Mouse (Mus musculus): ENCODE data around the gene Qk. TPM values are rescaled to one million over a fixed set of nuclear protein-coding genes. Genes with fewer than 3 reads are reported as not detected.

The Qk gene
- total RNA-seq, 1 experiment, result 129 TPM

DNA sequence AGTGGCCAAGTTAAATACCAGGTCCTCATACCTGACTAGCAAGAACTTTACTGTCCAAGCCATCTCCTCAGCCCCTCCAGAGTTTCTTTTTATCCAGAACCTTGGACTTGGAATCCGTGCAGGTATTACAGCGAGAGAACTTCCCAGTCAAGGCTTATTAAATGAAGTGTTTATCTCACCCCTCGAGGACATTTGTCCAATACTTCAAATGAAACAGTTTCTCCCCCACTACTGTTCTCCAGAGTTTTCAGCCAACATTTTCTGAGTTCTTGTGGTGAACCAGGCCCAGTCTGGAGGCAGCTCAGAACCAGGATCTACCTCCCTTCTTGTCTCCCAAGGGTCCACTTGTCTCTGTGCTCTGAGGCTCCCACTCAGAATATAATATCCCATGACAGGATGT lies 43.5 kb upstream of the Qk start:
- Histone ChIP-seq H3K27ac (ENCODE audit: insufficient read depth, low read depth, low read length, poor library complexity, severe bottlenecking) (no peak overlapping the region), H3K4me1 (ENCODE audit: control insufficient read depth in 2 of 2, insufficient read depth in 2 of 2, low read length in 2 of 2, poor library complexity in 1 of 2) (peaks cover 12 to 20% of the 10 kb centered on the region in 2 experiments), H3K4me3 (ENCODE audit: insufficient read depth in 1 of 2, low read depth in 1 of 2, low read length in 2 of 2, poor library complexity in 1 of 2, severe bottlenecking in 1 of 2) (no peak overlapping the region), H3K9ac (ENCODE audit: insufficient read depth, low read depth, low read length, poor library complexity, severe bottlenecking) (no peak overlapping the region), H3K36me3 (ENCODE audit: control insufficient read depth, insufficient read depth, low read length, poor library complexity, severe bottlenecking) (no peaks in the 10 kb centered on the region), H3K9me3 (ENCODE audit: control insufficient read depth, insufficient read depth, low read depth, low read length) (no peaks in the 10 kb centered on the region)
- in situ Hi-C loops (cut with MboI; ENCODE audit: low sequenced_read_pairs in 2 of 2, unreplicated experiment in 2 of 2), result no loop called here
- no peak for DNase-seq (ENCODE audit: low read depth, low spot score)
- no peak for TF ChIP-seq ZNF384 (IDR thresholded peaks at IDR 0.05; ENCODE audit: low read depth, low read length)

DNA sequence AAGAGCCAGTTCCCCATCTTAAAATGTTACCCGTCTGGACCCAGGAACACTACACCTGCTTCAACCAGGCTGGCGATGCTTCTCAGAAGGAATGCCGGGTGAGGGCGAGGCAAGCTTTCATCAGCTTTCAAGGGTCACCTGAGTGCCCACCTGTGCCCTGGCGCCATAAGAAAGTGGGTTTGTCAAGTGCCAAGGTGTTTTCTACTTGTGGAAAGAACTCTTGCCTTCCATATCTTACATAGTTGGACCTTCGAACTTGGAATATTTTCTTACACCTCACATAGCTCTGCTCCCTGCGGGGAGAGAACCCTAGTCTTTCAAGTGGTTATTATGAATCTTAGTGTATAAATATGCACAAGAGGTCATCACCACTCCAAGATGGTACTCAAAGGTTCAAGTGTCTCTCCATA lies 42.2 kb upstream of the Qk start:
- Histone ChIP-seq H3K27ac (ENCODE audit: insufficient read depth, low read depth, low read length, poor library complexity, severe bottlenecking) (no peak overlapping the region), H3K36me3 (ENCODE audit: control insufficient read depth, insufficient read depth, low read length, poor library complexity, severe bottlenecking) (no peaks in the 10 kb centered on the region), H3K4me3 (ENCODE audit: insufficient read depth in 1 of 2, low read depth in 1 of 2, low read length in 2 of 2, poor library complexity in 1 of 2, severe bottlenecking in 1 of 2) (no peak overlapping the region), H3K4me1 (ENCODE audit: control insufficient read depth in 2 of 2, insufficient read depth in 2 of 2, low read length in 2 of 2, poor library complexity in 1 of 2) (peaks cover 4 to 23% of the 10 kb centered on the region in 2 experiments), H3K9ac (ENCODE audit: insufficient read depth, low read depth, low read length, poor library complexity, severe bottlenecking) (no peak overlapping the region), H3K9me3 (ENCODE audit: control insufficient read depth, insufficient read depth, low read depth, low read length) (no peaks in the 10 kb centered on the region)
- DNase-seq (ENCODE audit: low read depth, low spot score), result no peak
- TF ChIP-seq ZC3H11A (IDR thresholded peaks at IDR 0.05; ENCODE audit: borderline replicate concordance, low read depth, low read length) (no peak), MAFK (IDR thresholded peaks at IDR 0.05; ENCODE audit: insufficient read depth, low read depth, low read length) (no peak), HCFC1 (IDR thresholded peaks at IDR 0.05; ENCODE audit: borderline replicate concordance, insufficient read depth, low read length) (no peak), CHD2 (IDR thresholded peaks at IDR 0.05; ENCODE audit: low read depth, low read length) (no peak), ZNF384 (IDR thresholded peaks at IDR 0.05; ENCODE audit: low read depth, low read length) (no peak)
- in situ Hi-C loops (cut with MboI; ENCODE audit: low sequenced_read_pairs in 2 of 2, unreplicated experiment in 2 of 2), result no loop called here

DNA sequence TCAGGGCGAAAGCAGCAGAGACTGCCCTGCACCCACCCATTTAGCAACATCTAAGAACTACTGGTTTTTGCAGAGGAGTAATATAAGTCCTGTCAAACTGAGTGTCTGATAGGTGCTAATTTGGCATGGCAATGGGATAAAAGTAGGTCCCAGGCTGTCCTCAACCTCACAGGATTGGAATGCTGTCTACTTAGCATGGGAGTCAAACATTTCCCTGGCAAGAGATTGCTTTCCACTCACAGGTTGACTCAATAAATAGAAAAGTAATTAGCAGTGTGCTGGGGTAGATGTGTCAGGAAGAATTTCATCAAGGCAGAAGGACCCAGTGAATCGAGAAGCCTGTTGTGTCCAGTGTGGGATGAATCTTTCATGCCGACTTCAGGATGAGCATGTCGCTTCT lies 41.1 kb upstream of the Qk start:
- TF ChIP-seq MAFK (IDR thresholded peaks at IDR 0.05; ENCODE audit: insufficient read depth, low read depth, low read length) (no peak), HCFC1 (IDR thresholded peaks at IDR 0.05; ENCODE audit: borderline replicate concordance, insufficient read depth, low read length) (no peak)
- H3K27ac ChIP-seq (ENCODE audit: insufficient read depth, low read depth, low read length, poor library complexity, severe bottlenecking), result no peak overlapping the region
- H3K9me3 ChIP-seq (ENCODE audit: control insufficient read depth, insufficient read depth, low read depth, low read length), result no peaks in the 10 kb centered on the region
- H3K4me1 ChIP-seq (ENCODE audit: control insufficient read depth in 2 of 2, insufficient read depth in 2 of 2, low read length in 2 of 2, poor library complexity in 1 of 2), result peaks cover 2 to 30% of the 10 kb centered on the region in 2 experiments
- no peak for DNase-seq (ENCODE audit: low read depth, low spot score)
- no peak overlapping the region for H3K9ac ChIP-seq (ENCODE audit: insufficient read depth, low read depth, low read length, poor library complexity, severe bottlenecking)
- no peaks in the 10 kb centered on the region for H3K36me3 ChIP-seq (ENCODE audit: control insufficient read depth, insufficient read depth, low read length, poor library complexity, severe bottlenecking)
- in situ Hi-C loops (cut with MboI; ENCODE audit: low sequenced_read_pairs in 2 of 2, unreplicated experiment in 2 of 2), result no loop called here
- H3K4me3 ChIP-seq (ENCODE audit: insufficient read depth in 1 of 2, low read depth in 1 of 2, low read length in 2 of 2, poor library complexity in 1 of 2, severe bottlenecking in 1 of 2), result no peak overlapping the region

GRCm38 (mm10) chr17:10359466-10359865 lies 39.8 kb upstream of the Qk start:
- in situ Hi-C loops (cut with MboI; ENCODE audit: low sequenced_read_pairs in 2 of 2, unreplicated experiment in 2 of 2), result no loop called here
- Histone ChIP-seq H3K9me3 (ENCODE audit: control insufficient read depth, insufficient read depth, low read depth, low read length) (no peaks in the 10 kb centered on the region), H3K36me3 (ENCODE audit: control insufficient read depth, insufficient read depth, low read length, poor library complexity, severe bottlenecking) (no peaks in the 10 kb centered on the region), H3K9ac (ENCODE audit: insufficient read depth, low read depth, low read length, poor library complexity, severe bottlenecking) (no peak overlapping the region), H3K4me1 (ENCODE audit: control insufficient read depth in 2 of 2, insufficient read depth in 2 of 2, low read length in 2 of 2, poor library complexity in 1 of 2) (peaks cover 4 to 31% of the 10 kb centered on the region in 2 experiments), H3K4me3 (ENCODE audit: insufficient read depth in 1 of 2, low read depth in 1 of 2, low read length in 2 of 2, poor library complexity in 1 of 2, severe bottlenecking in 1 of 2) (no peak overlapping the region), H3K27ac (ENCODE audit: insufficient read depth, low read depth, low read length, poor library complexity, severe bottlenecking) (no peak overlapping the region)
- DNase-seq (ENCODE audit: low read depth, low spot score), result no peak
- TF ChIP-seq CHD2 (IDR thresholded peaks at IDR 0.05; ENCODE audit: low read depth, low read length) (no peak), ZNF384 (IDR thresholded peaks at IDR 0.05; ENCODE audit: low read depth, low read length) (no peak), MAFK (IDR thresholded peaks at IDR 0.05; ENCODE audit: insufficient read depth, low read depth, low read length) (no peak), ZC3H11A (IDR thresholded peaks at IDR 0.05; ENCODE audit: borderline replicate concordance, low read depth, low read length) (no peak), HCFC1 (IDR thresholded peaks at IDR 0.05; ENCODE audit: borderline replicate concordance, insufficient read depth, low read length) (no peak)

DNA sequence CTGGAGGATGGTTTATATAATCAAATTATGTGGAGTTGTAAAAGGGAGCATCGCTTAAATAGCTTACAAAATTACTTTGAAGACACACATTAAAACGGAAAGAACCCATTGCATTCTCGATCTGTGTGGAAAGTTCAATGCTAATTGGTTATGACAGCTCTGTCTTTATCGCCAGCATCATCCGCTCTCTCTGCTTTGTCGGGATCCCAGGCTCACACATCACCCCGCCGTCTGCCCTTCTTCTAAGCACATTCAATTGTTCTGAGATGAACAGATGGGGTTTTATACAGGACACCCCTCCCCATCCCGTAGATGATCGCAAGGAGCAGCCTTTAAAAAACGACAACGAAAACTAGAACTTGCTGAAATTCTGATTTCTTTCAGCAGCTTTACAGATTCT lies 37.7 kb upstream of the Qk start:
- Histone ChIP-seq H3K27ac (ENCODE audit: insufficient read depth, low read depth, low read length, poor library complexity, severe bottlenecking) (no peak overlapping the region), H3K36me3 (ENCODE audit: control insufficient read depth, insufficient read depth, low read length, poor library complexity, severe bottlenecking) (no peaks in the 10 kb centered on the region), H3K9ac (ENCODE audit: insufficient read depth, low read depth, low read length, poor library complexity, severe bottlenecking) (no peak overlapping the region), H3K4me1 (ENCODE audit: control insufficient read depth in 2 of 2, insufficient read depth in 2 of 2, low read length in 2 of 2, poor library complexity in 1 of 2) (peaks cover 4 to 33% of the 10 kb centered on the region in 2 experiments), H3K4me3 (ENCODE audit: insufficient read depth in 1 of 2, low read depth in 1 of 2, low read length in 2 of 2, poor library complexity in 1 of 2, severe bottlenecking in 1 of 2) (peak overlapping the region in 1 of 2 experiments; percentile 43; a peak in 2 of 4 replicates), H3K9me3 (ENCODE audit: control insufficient read depth, insufficient read depth, low read depth, low read length) (no peaks in the 10 kb centered on the region)
- no peak for DNase-seq (ENCODE audit: low read depth, low spot score)
- in situ Hi-C loops (cut with MboI; ENCODE audit: low sequenced_read_pairs in 2 of 2, unreplicated experiment in 2 of 2), result no loop called here
- TF ChIP-seq MAFK (IDR thresholded peaks at IDR 0.05; ENCODE audit: insufficient read depth, low read depth, low read length) (no peak), ZNF384 (IDR thresholded peaks at IDR 0.05; ENCODE audit: low read depth, low read length) (no peak), CHD2 (IDR thresholded peaks at IDR 0.05; ENCODE audit: low read depth, low read length) (no peak), HCFC1 (IDR thresholded peaks at IDR 0.05; ENCODE audit: borderline replicate concordance, insufficient read depth, low read length) (no peak), ZC3H11A (IDR thresholded peaks at IDR 0.05; ENCODE audit: borderline replicate concordance, low read depth, low read length) (no peak)

Data from ES-E14 (cell line).